Mouse (Mus musculus) hindbrain, embryonic 14.5 days (tissue): Measurements from ENCODE around the gene Ppp5c. TPM values are rescaled to one million over a fixed set of nuclear protein-coding genes. Genes with fewer than 3 reads are reported as not detected.

Experiments
- ATAC-seq: fragments of 200-750 bp; cut with Nextera tagmentation; 2 replicates; pipeline ENCODE4 v1.8.0; 2017; ENCODE audit warnings: moderate number of reproducible peaks, mild to moderate bottlenecking, moderate TSS enrichment, moderate library complexity; ENCODE audit not compliant: low FRiP score
- DNase-seq: peaks from one replicate; pipeline ENCODE4 v3.0.0-alpha.2; 2015; ENCODE audit warnings: low spot score
- H3K27ac ChIP-seq: fragments of 300-500 bp; sonication (generic); 2 replicates; pipeline ENCODE4 v1.5.1; 2014; ENCODE audit warnings: mild to moderate bottlenecking, moderate library complexity
- H3K27me3 ChIP-seq: fragments of 300-500 bp; sonication (generic); 2 replicates; pipeline ENCODE4 v1.6.1; 2014; ENCODE audit warnings: mild to moderate bottlenecking, low read length, mixed read lengths; ENCODE audit not compliant: control insufficient read depth, insufficient read depth
- H3K36me3 ChIP-seq: fragments of 300-500 bp; sonication (generic); replicated peaks from 2 replicates; pipeline ENCODE4 v1.6.1; 2014; ENCODE audit not compliant: control insufficient read depth, insufficient read depth
- H3K4me1 ChIP-seq: fragments of 300-500 bp; sonication (generic); replicated peaks from 2 replicates; pipeline ENCODE4 v1.6.1; 2014; ENCODE audit warnings: antibody characterized with exemption, low read length, mixed read lengths; ENCODE audit not compliant: control insufficient read depth, insufficient read depth
- H3K4me2 ChIP-seq: fragments of 300-500 bp; sonication (generic); replicated peaks from 2 replicates; pipeline ENCODE4 v1.6.1; 2014; ENCODE audit warnings: mild to moderate bottlenecking, moderate library complexity
- H3K4me3 ChIP-seq: fragments of 300-500 bp; sonication (generic); replicated peaks from 2 replicates; pipeline ENCODE4 v1.5.1; 2014; ENCODE audit warnings: mild to moderate bottlenecking, low read length
- H3K9ac ChIP-seq: fragments of 300-500 bp; sonication (generic); 2 replicates; pipeline ENCODE4 v1.6.1; 2014
- H3K9me3 ChIP-seq: fragments of 300-500 bp; sonication (generic); 2 replicates; pipeline ENCODE4 v1.6.1; 2016; ENCODE audit warnings: low read length; ENCODE audit not compliant: control insufficient read depth
- WGBS: fragments of 180-500 bp; shearing (Covaris S2); extraction: QIAGEN DNeasy Blood & Tissue Kit; methylation state at CpG from one replicate; pipeline ENCODE4 v1.1.7; 2014; 5-methylcytosine and 5-hydroxymethylcytosine counted together
- polyA plus RNA-seq: library from polyadenylated mRNA; unstranded; fragments of >200 nt; fragmentation: Nextera tagmentation; extraction: Ambion mirVana; gene quantifications from 2 replicates; pipeline ENCODE4 v1.2.1, GENCODE M21; 2014

Gene Ppp5c
- polyA plus RNA-seq, 1 experiment from 2014 or later: 123 TPM

GRCm38 (mm10) chr7:17062389-17062788 lies 34.7 kb upstream of the Ppp5c start, which contains the start of gene Hif3a:
Gene Hif3a, minus strand, starts transcription at chr7:17062427.
- Histone ChIP-seq H3K27ac (no peak within 1 kb of the TSS), H3K4me2 (peak within 1 kb of the TSS; percentile 72), H3K9ac (peak within 1 kb of the TSS; percentile 56), H3K36me3 (no peaks in the 10 kb centered on the region), H3K4me1 (peaks cover 12% of the 10 kb centered on the region), H3K4me3 (peak within 1 kb of the TSS; percentile 37), H3K9me3 (no peaks in the 10 kb centered on the region), H3K27me3 (peaks cover 14% of the 10 kb centered on the region)
- DNase-seq (peak; percentile 79), ATAC-seq (peak; percentile 89)
- under 1% methylated on average over 15 of the region's 15 CpGs for WGBS

GRCm38 (mm10) chr7:17060782-17061605 lies 33.3 kb upstream of the Ppp5c start:
- whole genome bisulfite sequencing: 75% methylated on average over 22 of the region's 22 CpGs
- Histone ChIP-seq H3K36me3 (no peaks in the 10 kb centered on the region), H3K27me3 (peaks cover 14% of the 10 kb centered on the region), H3K9ac (no peak overlapping the region), H3K9me3 (no peaks in the 10 kb centered on the region), H3K4me3 (peak overlapping the region; percentile 37), H3K27ac (peak overlapping the region; percentile 71; the same call in 1 of the 2 replicates), H3K4me2 (peak overlapping the region; percentile 72), H3K4me1 (peaks cover 20% of the 10 kb centered on the region)
- ATAC-seq: no peak
- no peak for DNase-seq

DNA sequence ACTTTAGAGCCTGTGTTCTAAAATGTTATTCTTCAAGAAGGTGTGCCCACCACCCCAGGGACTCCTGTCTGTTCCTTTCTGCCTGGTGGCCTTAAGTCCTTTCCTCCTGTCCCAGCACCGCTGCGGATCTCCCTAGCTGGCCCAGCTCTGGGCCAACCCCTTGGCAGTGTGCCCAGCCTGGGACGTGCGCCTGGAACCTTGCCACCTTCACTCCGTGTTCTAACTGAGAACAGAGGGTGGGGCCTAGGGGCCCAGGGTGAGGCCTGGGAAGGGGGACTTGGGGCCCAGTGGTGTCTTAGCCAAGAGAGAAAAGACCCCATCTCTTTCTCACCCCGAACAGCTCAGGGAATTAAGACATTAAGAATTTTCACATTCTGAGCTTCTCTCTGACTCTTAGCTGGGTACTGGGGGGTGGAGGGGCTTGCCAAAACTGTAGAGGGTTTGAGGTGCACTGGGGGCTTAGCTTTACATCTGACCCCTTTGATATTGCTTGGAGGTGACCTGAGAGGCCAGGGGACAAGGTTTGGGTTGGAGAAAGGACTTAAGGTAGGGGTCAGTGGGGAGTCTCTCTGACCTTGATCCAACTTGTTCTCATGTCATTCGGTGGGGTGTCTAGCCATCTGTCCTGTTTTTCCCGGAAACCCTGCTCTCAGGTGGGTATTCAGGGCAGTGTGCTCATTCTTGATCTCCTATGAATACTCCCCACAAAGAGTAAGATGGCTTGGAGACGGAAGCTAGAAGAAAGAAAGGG lies 32.5 kb upstream of the Ppp5c start:
- 35% methylated on average over 9 of the region's 9 CpGs for WGBS
- Histone ChIP-seq H3K9ac (no peak overlapping the region), H3K4me3 (no peak overlapping the region), H3K4me2 (peak overlapping the region; percentile 72), H3K36me3 (no peaks in the 10 kb centered on the region), H3K27ac (peak overlapping the region; percentile 71; the same call in 1 of the 2 replicates), H3K9me3 (no peaks in the 10 kb centered on the region), H3K27me3 (peaks cover 14% of the 10 kb centered on the region), H3K4me1 (peaks cover 20% of the 10 kb centered on the region)
- peak; percentile 87 for DNase-seq
- ATAC-seq: peak; percentile 12; the same call in 1 of the 2 replicates

GRCm38 (mm10) chr7:17059463-17059844 lies 31.7 kb upstream of the Ppp5c start:
- WGBS: 81% methylated on average over 3 of the region's 3 CpGs
- no peak for ATAC-seq
- H3K4me2 ChIP-seq: peak overlapping the region; percentile 72; the same call in 1 of the 2 replicates
- DNase-seq: no peak
- no peak overlapping the region for H3K4me3 ChIP-seq
- peaks cover 20% of the 10 kb centered on the region for H3K4me1 ChIP-seq
- H3K9ac ChIP-seq: no peak overlapping the region
- peaks cover 14% of the 10 kb centered on the region for H3K27me3 ChIP-seq
- H3K36me3 ChIP-seq: no peaks in the 10 kb centered on the region
- H3K27ac ChIP-seq: peak overlapping the region; percentile 39; the same call in 1 of the 2 replicates
- H3K9me3 ChIP-seq: no peaks in the 10 kb centered on the region

DNA sequence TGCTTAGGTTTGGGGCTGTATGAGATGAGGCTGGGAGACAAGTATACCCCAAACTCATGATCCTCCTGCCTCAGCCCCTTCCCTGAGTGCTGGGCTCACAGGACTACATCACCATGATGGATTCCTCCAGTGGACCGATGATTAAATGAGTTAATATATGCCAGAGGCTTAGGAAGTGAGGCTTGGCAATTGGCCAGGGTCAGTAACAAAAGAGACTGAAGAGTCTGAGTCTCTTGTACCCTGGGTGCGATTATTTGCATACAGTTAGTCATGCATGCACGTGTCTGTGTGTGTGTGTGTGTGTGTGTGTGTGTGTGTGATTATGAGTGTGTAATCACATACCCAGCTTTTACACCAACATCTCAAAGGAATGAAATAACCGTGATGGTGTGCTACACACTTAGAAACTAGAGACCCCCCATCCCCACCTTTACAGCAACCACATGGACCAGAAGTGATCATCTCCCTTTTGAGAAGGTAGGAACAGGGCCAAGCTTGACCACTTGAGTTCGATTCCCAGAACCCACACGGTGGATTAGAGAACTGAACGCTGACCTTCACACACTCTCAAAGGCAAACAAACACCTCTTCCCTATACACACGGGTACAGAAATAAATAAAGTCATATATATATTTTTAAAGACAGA lies 31.2 kb upstream of the Ppp5c start:
- ATAC-seq (no peak), DNase-seq (peak; percentile 66)
- 38% methylated on average over 8 of the region's 8 CpGs for WGBS
- Histone ChIP-seq H3K4me3 (no peak overlapping the region), H3K27me3 (peaks cover 14% of the 10 kb centered on the region), H3K4me1 (peaks cover 20% of the 10 kb centered on the region), H3K27ac (peak overlapping the region; percentile 8), H3K4me2 (no peak overlapping the region), H3K9ac (no peak overlapping the region), H3K36me3 (no peaks in the 10 kb centered on the region), H3K9me3 (no peaks in the 10 kb centered on the region)

DNA sequence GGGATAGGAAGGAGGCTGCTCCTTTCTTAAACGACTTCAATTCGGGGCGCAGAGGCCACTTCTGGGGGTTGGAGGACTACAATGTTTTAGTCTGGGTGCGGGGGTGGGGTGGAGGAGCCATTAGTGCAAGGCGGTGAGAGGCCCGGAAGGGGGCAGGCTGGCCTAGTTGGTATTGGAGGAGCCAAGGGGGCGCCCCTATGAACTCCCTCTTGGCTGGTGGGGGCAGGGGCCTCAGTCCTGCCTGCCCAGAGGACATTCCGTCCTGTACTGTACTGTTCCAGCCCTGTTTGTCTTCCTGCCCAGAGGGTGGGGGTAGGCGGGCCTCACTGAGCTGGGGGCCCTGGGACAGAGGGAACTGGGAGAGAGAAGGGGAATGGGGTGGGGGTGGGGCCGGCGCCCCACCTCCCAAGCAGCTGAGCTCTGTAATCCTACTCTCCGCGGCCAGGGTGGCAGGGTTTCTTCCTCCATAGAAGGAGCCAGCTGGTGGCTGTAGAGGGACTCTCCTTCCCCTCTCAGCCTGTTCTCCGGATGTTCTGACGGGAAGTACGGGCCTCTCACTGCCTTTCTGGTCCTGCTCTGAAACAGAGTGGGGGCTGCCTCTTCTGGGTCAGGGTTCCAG lies 30.5 kb upstream of the Ppp5c start:
- ATAC-seq (peak; percentile 44), DNase-seq (no peak)
- H3K27ac ChIP-seq: peak overlapping the region; percentile 8
- H3K4me2 ChIP-seq: peak overlapping the region; percentile 9; the same call in 1 of the 2 replicates
- WGBS: 7% methylated on average over 16 of the region's 16 CpGs
- H3K9me3 ChIP-seq: no peaks in the 10 kb centered on the region
- H3K9ac ChIP-seq: no peak overlapping the region
- peaks cover 20% of the 10 kb centered on the region for H3K4me1 ChIP-seq
- peaks cover 12% of the 10 kb centered on the region for H3K27me3 ChIP-seq
- no peak overlapping the region for H3K4me3 ChIP-seq
- H3K36me3 ChIP-seq: no peaks in the 10 kb centered on the region

DNA sequence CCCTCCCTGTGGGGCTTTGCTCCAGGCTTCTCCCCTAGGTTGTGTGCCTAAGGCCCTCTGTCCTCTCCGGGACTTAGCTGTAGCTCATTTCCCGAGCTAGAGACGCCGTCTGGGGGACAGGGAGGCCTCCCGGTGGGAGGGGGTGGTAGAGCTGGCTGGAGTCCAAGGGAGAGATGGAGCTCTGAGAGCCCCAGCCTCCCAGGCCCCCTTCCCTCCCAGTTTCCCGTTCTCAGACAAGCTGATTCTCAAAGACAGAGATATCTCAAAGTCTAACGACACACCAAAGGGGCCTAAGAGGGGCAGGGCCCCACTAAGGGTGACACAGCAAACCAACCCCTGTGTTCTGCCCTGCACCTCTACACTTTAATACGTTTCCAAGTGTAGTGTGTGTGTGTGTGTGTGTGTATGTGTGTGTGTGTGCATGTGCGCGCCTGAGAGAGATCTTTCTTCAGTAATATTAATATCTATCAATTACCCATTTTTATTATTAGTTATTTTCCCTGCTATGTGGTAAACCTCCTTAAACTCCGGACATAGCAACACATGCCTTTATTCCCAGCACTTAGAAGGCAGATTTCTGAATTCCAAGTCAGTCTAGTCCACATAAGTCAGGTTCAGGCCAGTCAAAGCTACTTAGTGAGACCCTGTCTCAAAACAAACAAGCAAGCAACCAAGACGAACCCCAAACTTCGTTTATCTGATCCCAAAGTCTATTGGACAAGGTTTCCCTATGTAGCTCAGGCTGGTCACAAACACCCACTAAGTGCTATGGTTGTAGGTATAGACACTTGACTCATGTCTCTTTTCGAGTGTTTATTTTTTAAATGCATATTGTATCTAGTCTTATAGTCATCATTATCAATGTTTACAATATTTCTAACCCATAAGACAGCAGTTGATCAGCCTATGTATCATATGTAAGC lies 29.1 kb upstream of the Ppp5c start:
- ATAC-seq (peak; percentile 22; the same call in 1 of the 2 replicates), DNase-seq (no peak)
- Histone ChIP-seq H3K4me1 (peaks cover 20% of the 10 kb centered on the region), H3K4me2 (peak overlapping the region; percentile 63), H3K9me3 (no peaks in the 10 kb centered on the region), H3K9ac (peak overlapping the region; percentile 65), H3K36me3 (no peaks in the 10 kb centered on the region), H3K27me3 (0 out of 2 replicates have a peak, but pooled peaks cover 3% of the 10 kb centered on the region), H3K27ac (peak overlapping the region; percentile 49), H3K4me3 (peak overlapping the region; percentile 38)
- WGBS: 34% methylated on average over 14 of the region's 14 CpGs

GRCm38 (mm10) chr7:17056081-17056581 lies 28.4 kb upstream of the Ppp5c start:
- no peaks in the 10 kb centered on the region for H3K9me3 ChIP-seq
- H3K36me3 ChIP-seq: no peaks in the 10 kb centered on the region
- peak overlapping the region; percentile 38 for H3K4me3 ChIP-seq
- DNase-seq (peak; percentile 71), ATAC-seq (peak; percentile 84)
- peak overlapping the region; percentile 65 for H3K9ac ChIP-seq
- H3K27ac ChIP-seq: peak overlapping the region; percentile 49
- no peaks in the 10 kb centered on the region for H3K27me3 ChIP-seq
- peaks cover 20% of the 10 kb centered on the region for H3K4me1 ChIP-seq
- WGBS: under 1% methylated on average over 42 of the region's 42 CpGs
- H3K4me2 ChIP-seq: peak overlapping the region; percentile 63
